Mouse (Mus musculus) midbrain, embryonic 16.5 days (tissue): Measurements from ENCODE around the gene Gm10775. TPM values are rescaled to one million over a fixed set of nuclear protein-coding genes. Genes with fewer than 3 reads are reported as not detected.

Experiments
- ATAC-seq: fragments of 200-750 bp; cut with Nextera tagmentation; 2 replicates; pipeline ENCODE4 v1.8.0; 2017; ENCODE audit warnings: moderate TSS enrichment
- H3K27ac ChIP-seq: fragments of 300-500 bp; sonication (generic); 2 replicates; pipeline ENCODE4 v1.5.1; 2014; ENCODE audit warnings: mild to moderate bottlenecking, low read length, mixed read lengths
- H3K27me3 ChIP-seq: fragments of 300-500 bp; sonication (generic); 2 replicates; pipeline ENCODE4 v1.6.1; 2014; ENCODE audit warnings: low read depth, low read length, mixed read lengths; ENCODE audit not compliant: control insufficient read depth, insufficient read depth
- H3K36me3 ChIP-seq: fragments of 300-500 bp; sonication (generic); 2 replicates; pipeline ENCODE4 v1.6.1; 2014; ENCODE audit warnings: mild to moderate bottlenecking, low read length, moderate library complexity, mixed read lengths; ENCODE audit not compliant: control insufficient read depth, insufficient read depth
- H3K4me1 ChIP-seq: fragments of 300-500 bp; sonication (generic); 2 replicates; pipeline ENCODE4 v1.6.1; 2014; ENCODE audit warnings: mild to moderate bottlenecking, low read length, mixed read lengths; ENCODE audit not compliant: control insufficient read depth, insufficient read depth
- H3K4me2 ChIP-seq: fragments of 300-500 bp; sonication (generic); 2 replicates; pipeline ENCODE4 v1.6.1; 2014; ENCODE audit warnings: mild to moderate bottlenecking, low read length, mixed read lengths
- H3K4me3 ChIP-seq: fragments of 300-500 bp; sonication (generic); 2 replicates; pipeline ENCODE4 v1.5.1; 2014; ENCODE audit warnings: low read depth, mild to moderate bottlenecking, low read length, moderate library complexity, mixed read lengths
- H3K9ac ChIP-seq: fragments of 300-500 bp; sonication (generic); 2 replicates; pipeline ENCODE4 v1.6.1; 2014; ENCODE audit warnings: low read depth, low read length, mixed read lengths
- H3K9me3 ChIP-seq: fragments of 300-500 bp; sonication (generic); replicated peaks from 2 replicates; pipeline ENCODE4 v1.6.1; 2014; ENCODE audit warnings: mild to moderate bottlenecking, low read length, mixed read lengths; ENCODE audit not compliant: control insufficient read depth, poor library complexity, severe bottlenecking
- WGBS: fragments of 180-500 bp; shearing (Covaris S2); extraction: QIAGEN DNeasy Blood & Tissue Kit; methylation state at CpG from one replicate; pipeline ENCODE4 v1.1.7; 2014; 5-methylcytosine and 5-hydroxymethylcytosine counted together
- polyA plus RNA-seq: library from polyadenylated mRNA; unstranded; fragments of >200 nt; fragmentation: Nextera tagmentation; extraction: Ambion mirVana; gene quantifications from 2 replicates; pipeline ENCODE4 v1.2.1, GENCODE M21; 2015

Gene Gm10775
- 0.29 and 0.50 TPM in 2 replicates for polyA plus RNA-seq

GRCm38 (mm10) chr13:65259239-65259638 is at the start of gene Gm10775:
Gene Gm10775 (plus strand): TSS chr13:65259539.
- Histone ChIP-seq H3K27me3 (no peaks in the 10 kb centered on the region), H3K9ac (0 out of 2 replicates have a peak within 1 kb of the TSS, but pooled peaks have one; percentile 21), H3K9me3 (peaks cover 63% of the 10 kb centered on the region), H3K4me2 (peak within 1 kb of the TSS; percentile 46), H3K4me1 (no peaks in the 10 kb centered on the region), H3K36me3 (peaks cover 41% of the 10 kb centered on the region), H3K4me3 (peak within 1 kb of the TSS; percentile 31), H3K27ac (no peak within 1 kb of the TSS)
- 53% methylated on average over 29 of the region's 29 CpGs for WGBS
- no peak for ATAC-seq

GRCm38 (mm10) chr13:65225945-65226344 is 33.4 kb upstream of the Gm10775 start:
- no peaks in the 10 kb centered on the region for H3K4me1 ChIP-seq
- H3K27ac ChIP-seq, result no peak overlapping the region
- no peak overlapping the region for H3K9ac ChIP-seq
- H3K4me2 ChIP-seq, result no peak overlapping the region
- ATAC-seq, result no peak
- no peaks in the 10 kb centered on the region for H3K27me3 ChIP-seq
- 69% methylated on average over 6 of the region's 6 CpGs for WGBS
- H3K36me3 ChIP-seq, result no peaks in the 10 kb centered on the region
- no peak overlapping the region for H3K4me3 ChIP-seq
- peaks cover 4% of the 10 kb centered on the region; the same call in 1 of the 2 replicates for H3K9me3 ChIP-seq

- no peak for ATAC-seq
- H3K27ac ChIP-seq, result no peak overlapping the region
- no peak overlapping the region for H3K9ac ChIP-seq
- no peak overlapping the region for H3K4me3 ChIP-seq
- H3K27me3 ChIP-seq, result no peaks in the 10 kb centered on the region
- no peaks in the 10 kb centered on the region for H3K36me3 ChIP-seq
- H3K4me2 ChIP-seq, result no peak overlapping the region
- H3K4me1 ChIP-seq, result no peaks in the 10 kb centered on the region
- peaks cover 4% of the 10 kb centered on the region; the same call in 1 of the 2 replicates for H3K9me3 ChIP-seq
- WGBS, result 90% methylated on average over 2 of the region's 2 CpGs
Measured at GRCm38 (mm10) chr13:65226657-65227056, 32.7 kb upstream of the Gm10775 start.

DNA sequence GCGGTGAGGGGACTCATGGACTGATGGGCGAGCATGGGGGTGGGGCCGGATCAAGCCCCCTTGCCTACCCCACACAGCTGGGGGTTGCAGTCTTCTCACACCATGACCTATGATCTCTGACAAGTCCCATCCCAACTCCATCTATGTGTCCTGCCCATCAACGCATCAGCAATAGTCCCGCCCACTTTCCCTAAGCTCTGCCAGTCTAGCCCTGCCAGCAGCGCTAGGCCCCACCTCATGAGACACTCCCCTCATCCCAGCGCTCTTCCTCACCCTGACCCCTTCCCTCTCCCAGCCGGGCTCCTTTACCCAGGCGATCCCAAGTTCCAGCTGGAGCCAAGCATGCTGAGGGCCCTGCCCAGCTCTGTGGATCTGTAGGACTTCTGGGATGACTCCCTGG is 22.1 kb upstream of the Gm10775 start:
- H3K9me3 ChIP-seq, result peaks cover 2% of the 10 kb centered on the region; the same call in 1 of the 2 replicates
- H3K4me2 ChIP-seq, result no peak overlapping the region
- H3K9ac ChIP-seq, result no peak overlapping the region
- no peak for ATAC-seq
- H3K4me3 ChIP-seq, result no peak overlapping the region
- WGBS, result 69% methylated on average over 9 of the region's 9 CpGs
- no peaks in the 10 kb centered on the region for H3K27me3 ChIP-seq
- H3K36me3 ChIP-seq, result no peaks in the 10 kb centered on the region
- no peak overlapping the region for H3K27ac ChIP-seq
- H3K4me1 ChIP-seq, result peaks cover 9% of the 10 kb centered on the region

GRCm38 (mm10) chr13:65240509-65241098 is 18.7 kb upstream of the Gm10775 start:
- peak overlapping the region; percentile 78 for H3K9ac ChIP-seq
- H3K4me2 ChIP-seq, result peak overlapping the region; percentile 100
- peak overlapping the region; percentile 63 for H3K4me3 ChIP-seq
- peak; percentile 98 for ATAC-seq
- no peaks in the 10 kb centered on the region for H3K27me3 ChIP-seq
- peaks cover 13% of the 10 kb centered on the region; the same call in 1 of the 2 replicates for H3K9me3 ChIP-seq
- peaks cover 6% of the 10 kb centered on the region; the same call in 1 of the 2 replicates for H3K36me3 ChIP-seq
- peak overlapping the region; percentile 93 for H3K27ac ChIP-seq
- WGBS, result under 1% methylated on average over 28 of the region's 28 CpGs
- H3K4me1 ChIP-seq, result peaks cover 14% of the 10 kb centered on the region

DNA sequence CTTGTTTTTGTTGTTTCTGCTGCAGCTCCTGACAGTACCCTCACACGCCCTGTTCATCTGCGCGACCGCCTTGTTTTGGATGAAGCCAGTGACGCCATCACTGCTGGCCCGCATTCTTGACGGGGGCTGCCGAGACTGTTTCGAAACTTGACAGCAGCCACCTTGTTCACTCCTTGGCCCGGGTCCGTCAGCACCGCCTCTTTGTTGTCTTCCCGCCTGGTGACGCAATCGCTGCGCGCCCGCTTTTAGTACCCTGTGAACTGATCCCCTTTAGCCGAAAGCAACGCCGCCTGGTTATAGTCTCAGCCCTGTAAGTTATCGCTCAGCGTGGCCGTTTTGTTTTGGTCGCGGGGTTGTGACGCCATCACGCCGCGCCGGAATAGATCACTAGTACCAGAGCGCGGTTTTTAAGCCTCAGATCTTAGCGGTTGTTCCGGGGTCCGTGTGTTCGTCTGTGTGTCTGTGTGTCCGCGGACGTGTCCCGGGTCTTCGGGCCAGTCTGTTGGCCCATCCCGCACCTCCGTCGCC is 18.2 kb upstream of the Gm10775 start:
- H3K9me3 ChIP-seq, result peaks cover 17% of the 10 kb centered on the region; the same call in 1 of the 2 replicates
- H3K4me3 ChIP-seq, result peak overlapping the region; percentile 63
- peak overlapping the region; percentile 93 for H3K27ac ChIP-seq
- WGBS, result under 1% methylated on average over 45 of the region's 45 CpGs
- peak; percentile 90 for ATAC-seq
- H3K9ac ChIP-seq, result peak overlapping the region; percentile 78
- H3K4me1 ChIP-seq, result peaks cover 14% of the 10 kb centered on the region
- H3K4me2 ChIP-seq, result peak overlapping the region; percentile 100
- H3K36me3 ChIP-seq, result peaks cover 6% of the 10 kb centered on the region; the same call in 1 of the 2 replicates
- H3K27me3 ChIP-seq, result no peaks in the 10 kb centered on the region

DNA sequence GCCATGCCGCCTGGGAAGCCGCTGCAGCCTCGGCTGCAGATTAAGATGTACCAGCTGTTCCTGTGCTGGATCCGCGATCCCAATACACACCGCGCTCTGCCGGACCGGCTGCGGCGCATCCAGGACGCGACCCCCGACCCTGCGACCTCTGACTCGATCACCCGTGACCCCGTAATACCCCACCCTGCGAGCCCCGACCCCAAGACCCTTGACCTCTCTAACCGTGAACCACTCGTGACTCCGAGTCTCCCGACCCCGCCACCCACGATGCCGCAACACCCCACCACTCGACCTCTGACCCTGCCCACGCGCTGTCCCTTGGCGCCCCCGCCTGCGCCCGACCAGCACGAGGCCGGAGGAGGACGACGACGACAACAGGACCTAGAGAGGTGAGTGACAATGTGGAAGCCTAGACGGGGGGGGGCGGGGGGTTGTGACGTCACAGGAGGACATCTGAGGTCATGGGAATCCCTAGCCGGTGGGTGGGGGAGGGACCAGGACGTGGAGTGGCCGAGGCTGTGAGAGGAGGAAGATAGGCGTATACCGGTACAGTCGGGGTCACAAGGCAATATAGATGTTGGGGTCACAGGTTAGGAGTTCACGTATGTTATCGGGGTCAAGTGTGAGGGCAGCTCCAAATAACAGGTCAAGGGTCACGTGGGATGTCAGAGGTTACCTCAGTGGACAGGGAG is 17.6 kb upstream of the Gm10775 start:
- Histone ChIP-seq H3K27ac (peak overlapping the region; percentile 93), H3K9ac (peak overlapping the region; percentile 78), H3K27me3 (no peaks in the 10 kb centered on the region), H3K36me3 (peaks cover 6% of the 10 kb centered on the region; the same call in 1 of the 2 replicates), H3K4me3 (peak overlapping the region; percentile 63), H3K4me2 (peak overlapping the region; percentile 100), H3K9me3 (peaks cover 15% of the 10 kb centered on the region; the same call in 1 of the 2 replicates), H3K4me1 (peaks cover 14% of the 10 kb centered on the region)
- 5% methylated on average over 50 of the region's 51 CpGs for WGBS
- ATAC-seq, result no peak; the same call in 1 of the 2 replicates

GRCm38 (mm10) chr13:65242319-65242787 is 17.0 kb upstream of the Gm10775 start:
- Histone ChIP-seq H3K36me3 (peaks cover 6% of the 10 kb centered on the region; the same call in 1 of the 2 replicates), H3K9ac (peak overlapping the region; percentile 78; the same call in 1 of the 2 replicates), H3K4me3 (peak overlapping the region; percentile 63), H3K9me3 (peaks cover 15% of the 10 kb centered on the region; the same call in 1 of the 2 replicates), H3K27ac (no peak overlapping the region), H3K4me1 (peaks cover 14% of the 10 kb centered on the region), H3K27me3 (no peaks in the 10 kb centered on the region), H3K4me2 (peak overlapping the region; percentile 100)
- ATAC-seq, result no peak
- WGBS, result 40% methylated on average over 27 of the region's 27 CpGs
